Mouse (Mus musculus): ENCODE results near the gene Met. TPM values are rescaled to one million over a fixed set of nuclear protein-coding genes. Genes with fewer than 3 reads are reported as not detected.

Gene Met
- polyA plus RNA-seq, 1 experiment from 2014 or later: 1.1 TPM

GRCm38 (mm10) chr6:17521901-17522717 lies 58.5 kb downstream of the Met start:
- Histone ChIP-seq H3K27ac (ENCODE audit: low read depth, low read length) (no peak overlapping the region), H3K27me3 (ENCODE audit: control insufficient read depth, insufficient read depth, low read length) (no peaks in the 10 kb centered on the region), H3K9ac (ENCODE audit: low read length) (no peak overlapping the region), H3K4me2 (no peak overlapping the region), H3K4me1 (ENCODE audit: control insufficient read depth, insufficient read depth, low read length) (no peaks in the 10 kb centered on the region), H3K9me3 (ENCODE audit: control insufficient read depth, low read length) (no peaks in the 10 kb centered on the region), H3K4me3 (ENCODE audit: low read depth, low read length) (no peak overlapping the region), H3K36me3 (ENCODE audit: control insufficient read depth, insufficient read depth, low read length) (no peaks in the 10 kb centered on the region)
- WGBS: 59% methylated on average over 8 of the region's 8 CpGs
- DNase-seq (ENCODE audit: low spot score, missing footprints) (no peak), ATAC-seq (ENCODE audit: low FRiP score) (no peak)

GRCm38 (mm10) chr6:17522917-17523316 lies 59.3 kb downstream of the Met start:
- WGBS: 89% methylated on average over 4 of the region's 4 CpGs
- H3K9ac ChIP-seq (ENCODE audit: low read length): no peak overlapping the region
- H3K4me3 ChIP-seq (ENCODE audit: low read depth, low read length): no peak overlapping the region
- DNase-seq (ENCODE audit: low spot score, missing footprints) (no peak), ATAC-seq (ENCODE audit: low FRiP score) (no peak)
- no peaks in the 10 kb centered on the region for H3K36me3 ChIP-seq (ENCODE audit: control insufficient read depth, insufficient read depth, low read length)
- H3K27me3 ChIP-seq (ENCODE audit: control insufficient read depth, insufficient read depth, low read length): no peaks in the 10 kb centered on the region
- H3K9me3 ChIP-seq (ENCODE audit: control insufficient read depth, low read length): no peaks in the 10 kb centered on the region
- no peak overlapping the region for H3K4me2 ChIP-seq
- H3K27ac ChIP-seq (ENCODE audit: low read depth, low read length): no peak overlapping the region
- no peaks in the 10 kb centered on the region for H3K4me1 ChIP-seq (ENCODE audit: control insufficient read depth, insufficient read depth, low read length)

GRCm38 (mm10) chr6:17529490-17530269 lies 66.1 kb downstream of the Met start:
- no peaks in the 10 kb centered on the region for H3K9me3 ChIP-seq (ENCODE audit: control insufficient read depth, low read length)
- H3K27me3 ChIP-seq (ENCODE audit: control insufficient read depth, insufficient read depth, low read length): no peaks in the 10 kb centered on the region
- H3K4me1 ChIP-seq (ENCODE audit: control insufficient read depth, insufficient read depth, low read length): 0 out of 2 replicates have a peak, but pooled peaks cover 3% of the 10 kb centered on the region
- ATAC-seq (ENCODE audit: low FRiP score): no peak
- H3K4me2 ChIP-seq: no peak overlapping the region
- no peak overlapping the region for H3K9ac ChIP-seq (ENCODE audit: low read length)
- no peak overlapping the region for H3K27ac ChIP-seq (ENCODE audit: low read depth, low read length)
- 74% methylated on average over 6 of the region's 6 CpGs for WGBS
- H3K4me3 ChIP-seq (ENCODE audit: low read depth, low read length): no peak overlapping the region
- no peaks in the 10 kb centered on the region for H3K36me3 ChIP-seq (ENCODE audit: control insufficient read depth, insufficient read depth, low read length)
- no peak for DNase-seq (ENCODE audit: low spot score, missing footprints)

- no peak overlapping the region for H3K4me2 ChIP-seq
- H3K27me3 ChIP-seq (ENCODE audit: control insufficient read depth, insufficient read depth, low read length): no peaks in the 10 kb centered on the region
- no peak overlapping the region for H3K4me3 ChIP-seq (ENCODE audit: low read depth, low read length)
- H3K4me1 ChIP-seq (ENCODE audit: control insufficient read depth, insufficient read depth, low read length): no peaks in the 10 kb centered on the region
- ATAC-seq (ENCODE audit: low FRiP score) (no peak), DNase-seq (ENCODE audit: low spot score, missing footprints) (no peak)
- H3K27ac ChIP-seq (ENCODE audit: low read depth, low read length): no peak overlapping the region
- H3K9me3 ChIP-seq (ENCODE audit: control insufficient read depth, low read length): no peaks in the 10 kb centered on the region
- no peaks in the 10 kb centered on the region for H3K36me3 ChIP-seq (ENCODE audit: control insufficient read depth, insufficient read depth, low read length)
- 94% methylated on average over 8 of the region's 8 CpGs for WGBS
- no peak overlapping the region for H3K9ac ChIP-seq (ENCODE audit: low read length)
These were observed 78.0 kb downstream of the Met start for GRCm38 (mm10) chr6:17541615-17542014.

GRCm38 (mm10) chr6:17542383-17542782 lies 78.8 kb downstream of the Met start:
- Histone ChIP-seq H3K4me3 (ENCODE audit: low read depth, low read length) (no peak overlapping the region), H3K9me3 (ENCODE audit: control insufficient read depth, low read length) (no peaks in the 10 kb centered on the region), H3K27me3 (ENCODE audit: control insufficient read depth, insufficient read depth, low read length) (no peaks in the 10 kb centered on the region), H3K27ac (ENCODE audit: low read depth, low read length) (no peak overlapping the region), H3K4me1 (ENCODE audit: control insufficient read depth, insufficient read depth, low read length) (no peaks in the 10 kb centered on the region), H3K36me3 (ENCODE audit: control insufficient read depth, insufficient read depth, low read length) (no peaks in the 10 kb centered on the region), H3K9ac (ENCODE audit: low read length) (no peak overlapping the region), H3K4me2 (no peak overlapping the region)
- no peak for DNase-seq (ENCODE audit: low spot score, missing footprints)
- WGBS: 91% methylated on average over 7 of the region's 7 CpGs
- ATAC-seq (ENCODE audit: low FRiP score): no peak

- H3K9me3 ChIP-seq (ENCODE audit: control insufficient read depth, low read length): no peaks in the 10 kb centered on the region
- H3K27me3 ChIP-seq (ENCODE audit: control insufficient read depth, insufficient read depth, low read length): no peaks in the 10 kb centered on the region
- ATAC-seq (ENCODE audit: low FRiP score) (no peak), DNase-seq (ENCODE audit: low spot score, missing footprints) (no peak)
- no peaks in the 10 kb centered on the region for H3K36me3 ChIP-seq (ENCODE audit: control insufficient read depth, insufficient read depth, low read length)
- H3K4me1 ChIP-seq (ENCODE audit: control insufficient read depth, insufficient read depth, low read length): no peaks in the 10 kb centered on the region
- 85% methylated on average over 9 of the region's 9 CpGs for WGBS
- no peak overlapping the region for H3K9ac ChIP-seq (ENCODE audit: low read length)
- no peak overlapping the region for H3K27ac ChIP-seq (ENCODE audit: low read depth, low read length)
- H3K4me3 ChIP-seq (ENCODE audit: low read depth, low read length): no peak overlapping the region
- H3K4me2 ChIP-seq: no peak overlapping the region
These were observed 81.9 kb downstream of the Met start for GRCm38 (mm10) chr6:17545480-17545879.

- no peak for DNase-seq (ENCODE audit: low spot score, missing footprints)
- Histone ChIP-seq H3K9ac (ENCODE audit: low read length) (no peak overlapping the region), H3K36me3 (ENCODE audit: control insufficient read depth, insufficient read depth, low read length) (no peaks in the 10 kb centered on the region), H3K9me3 (ENCODE audit: control insufficient read depth, low read length) (no peaks in the 10 kb centered on the region), H3K4me3 (ENCODE audit: low read depth, low read length) (no peak overlapping the region), H3K27ac (ENCODE audit: low read depth, low read length) (no peak overlapping the region), H3K4me2 (no peak overlapping the region), H3K27me3 (ENCODE audit: control insufficient read depth, insufficient read depth, low read length) (no peaks in the 10 kb centered on the region), H3K4me1 (ENCODE audit: control insufficient read depth, insufficient read depth, low read length) (no peaks in the 10 kb centered on the region)
- ATAC-seq (ENCODE audit: low FRiP score): no peak
- 86% methylated on average over 9 of the region's 9 CpGs for WGBS
These were observed 82.7 kb downstream of the Met start for GRCm38 (mm10) chr6:17546341-17546740.

- no peaks in the 10 kb centered on the region for H3K9me3 ChIP-seq (ENCODE audit: control insufficient read depth, low read length)
- ATAC-seq (ENCODE audit: low FRiP score) (no peak), DNase-seq (ENCODE audit: low spot score, missing footprints) (no peak)
- no peak overlapping the region for H3K9ac ChIP-seq (ENCODE audit: low read length)
- no peak overlapping the region for H3K4me3 ChIP-seq (ENCODE audit: low read depth, low read length)
- no peaks in the 10 kb centered on the region for H3K27me3 ChIP-seq (ENCODE audit: control insufficient read depth, insufficient read depth, low read length)
- no peak overlapping the region for H3K4me2 ChIP-seq
- 83% methylated on average over 5 of the region's 5 CpGs for WGBS
- H3K27ac ChIP-seq (ENCODE audit: low read depth, low read length): no peak overlapping the region
- no peaks in the 10 kb centered on the region for H3K4me1 ChIP-seq (ENCODE audit: control insufficient read depth, insufficient read depth, low read length)
- no peaks in the 10 kb centered on the region for H3K36me3 ChIP-seq (ENCODE audit: control insufficient read depth, insufficient read depth, low read length)
These were observed 83.2 kb downstream of the Met start for GRCm38 (mm10) chr6:17546825-17547224.

GRCm38 (mm10) chr6:17548786-17549185 lies 85.2 kb downstream of the Met start:
- Histone ChIP-seq H3K4me3 (ENCODE audit: low read depth, low read length) (no peak overlapping the region), H3K9ac (ENCODE audit: low read length) (no peak overlapping the region), H3K9me3 (ENCODE audit: control insufficient read depth, low read length) (no peaks in the 10 kb centered on the region), H3K4me1 (ENCODE audit: control insufficient read depth, insufficient read depth, low read length) (no peaks in the 10 kb centered on the region), H3K27ac (ENCODE audit: low read depth, low read length) (no peak overlapping the region), H3K36me3 (ENCODE audit: control insufficient read depth, insufficient read depth, low read length) (no peaks in the 10 kb centered on the region), H3K27me3 (ENCODE audit: control insufficient read depth, insufficient read depth, low read length) (no peaks in the 10 kb centered on the region), H3K4me2 (no peak overlapping the region)
- ATAC-seq (ENCODE audit: low FRiP score): no peak
- 93% methylated on average over 4 of the region's 4 CpGs for WGBS
- DNase-seq (ENCODE audit: low spot score, missing footprints): no peak

Data from midbrain, embryonic 11.5 days (tissue).